Mouse (Mus musculus) granulocyte monocyte progenitor cell, adult 5-6 weeks (primary cell): Measurements from ENCODE around the gene Crkl. TPM values are rescaled to one million over a fixed set of nuclear protein-coding genes. Genes with fewer than 3 reads are reported as not detected.
"Not testable (repeated sequence)": the region's sequence is repeated elsewhere in the genome, so short reads cannot be mapped to it uniquely, and the experiment has no call there.

ENCODE experiments used
- ATAC-seq: replicated peaks from 2 replicates; pipeline ENCODE4 v1.8.0; 2016; ENCODE audit warnings: mild to moderate bottlenecking, moderate TSS enrichment, inconsistent platforms; ENCODE audit not compliant: poor library complexity, severe bottlenecking
- total RNA-seq, 2 experiments: library from RNA; stranded (forward) in 1 of 2; stranded (reverse) in 1 of 2; fragments of 200-712, 200-1000 nt in 1 of 2; fragments of >200 nt in 1 of 2; fragmentation: Nextera tagmentation in 1 of 2; gene quantifications; 2 replicates each; pipeline ENCODE4 v1.2.3; 2014 to 2017

The Crkl gene
- total RNA-seq, 2 experiments from 2014 or later, result 20.9 to 30.1 TPM

GRCm38 (mm10) chr16:17478331-17478943 lies 26.6 kb downstream of the Crkl start:
- ATAC-seq, result no peak

GRCm38 (mm10) chr16:17481465-17481864 lies 29.7 kb downstream of the Crkl start:
- ATAC-seq, result no peak

DNA sequence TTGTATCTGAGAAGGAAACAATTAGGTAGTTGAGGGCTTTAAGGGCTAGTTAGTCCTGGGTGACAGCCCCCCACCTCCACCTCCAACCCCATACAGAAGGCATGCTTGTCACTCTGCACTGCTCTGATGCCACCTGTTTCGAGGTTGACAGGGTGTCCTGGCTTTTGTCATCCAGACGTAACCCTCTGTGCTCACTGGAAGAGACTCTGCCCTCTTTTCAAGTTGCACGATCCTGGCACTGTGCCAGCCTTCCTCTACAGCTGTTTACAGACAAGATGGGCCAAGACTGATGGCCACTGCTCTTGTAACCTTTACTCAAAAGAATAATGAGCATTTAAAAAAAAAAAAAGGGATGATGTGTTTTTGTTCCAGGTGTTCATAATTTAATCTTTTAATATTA lies 34.7 kb downstream of the Crkl start:
- no peak for ATAC-seq

DNA sequence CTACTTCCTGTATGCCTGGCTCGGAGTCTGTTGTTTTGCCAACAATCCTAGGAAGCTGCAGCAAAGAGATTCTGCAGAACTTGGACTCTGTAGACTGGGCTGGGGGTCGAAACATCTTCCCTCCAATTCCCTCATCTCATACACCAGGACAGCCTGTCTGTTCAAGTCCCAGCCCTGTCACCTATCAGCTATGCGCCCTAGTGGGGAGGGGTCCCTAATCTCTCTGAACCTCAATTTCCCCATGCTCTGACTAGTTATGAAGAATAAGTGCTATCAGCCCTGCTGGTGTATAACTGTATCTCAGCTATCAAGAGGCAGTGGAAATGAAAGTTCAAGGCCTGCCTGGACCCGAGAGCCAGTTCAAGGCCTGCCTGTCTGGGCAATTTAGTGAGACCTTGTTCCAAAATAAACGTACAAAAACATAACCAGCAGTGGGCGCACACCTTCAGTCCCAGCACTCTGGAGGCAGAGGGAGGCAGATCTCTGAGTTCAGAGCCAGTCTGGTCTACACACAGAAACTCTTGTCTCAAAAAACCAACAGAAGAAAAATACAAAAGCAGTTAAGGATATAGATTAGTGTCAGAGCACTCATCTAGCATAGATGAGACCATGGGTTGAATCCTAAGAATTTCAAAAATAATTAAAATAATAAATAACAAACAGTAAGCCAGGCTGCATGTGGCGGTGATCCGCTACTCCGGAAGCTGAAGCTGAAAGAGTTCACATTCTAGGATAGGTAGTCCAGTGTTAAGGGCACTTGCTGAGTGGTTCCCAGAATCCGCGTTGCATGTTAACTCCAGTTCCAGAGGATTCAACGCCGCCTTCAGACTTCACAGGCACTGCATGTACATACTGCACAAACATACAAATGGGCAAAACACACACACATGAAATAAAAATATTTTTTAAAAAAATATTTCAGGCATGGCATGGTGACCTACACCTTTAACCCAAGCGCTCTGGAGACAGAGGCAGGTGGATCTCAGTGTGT lies 37.0 kb downstream of the Crkl start:
- no peak for ATAC-seq

- ATAC-seq, result peak; percentile 31
Observed at GRCm38 (mm10) chr16:17489469-17490111, 37.8 kb downstream of the Crkl start, which contains the start of gene Aifm3. Gene Aifm3, plus strand, starts transcription at chr16:17489611.

- ATAC-seq, result no peak
Observed at GRCm38 (mm10) chr16:17491154-17491553, 39.4 kb downstream of the Crkl start.

DNA sequence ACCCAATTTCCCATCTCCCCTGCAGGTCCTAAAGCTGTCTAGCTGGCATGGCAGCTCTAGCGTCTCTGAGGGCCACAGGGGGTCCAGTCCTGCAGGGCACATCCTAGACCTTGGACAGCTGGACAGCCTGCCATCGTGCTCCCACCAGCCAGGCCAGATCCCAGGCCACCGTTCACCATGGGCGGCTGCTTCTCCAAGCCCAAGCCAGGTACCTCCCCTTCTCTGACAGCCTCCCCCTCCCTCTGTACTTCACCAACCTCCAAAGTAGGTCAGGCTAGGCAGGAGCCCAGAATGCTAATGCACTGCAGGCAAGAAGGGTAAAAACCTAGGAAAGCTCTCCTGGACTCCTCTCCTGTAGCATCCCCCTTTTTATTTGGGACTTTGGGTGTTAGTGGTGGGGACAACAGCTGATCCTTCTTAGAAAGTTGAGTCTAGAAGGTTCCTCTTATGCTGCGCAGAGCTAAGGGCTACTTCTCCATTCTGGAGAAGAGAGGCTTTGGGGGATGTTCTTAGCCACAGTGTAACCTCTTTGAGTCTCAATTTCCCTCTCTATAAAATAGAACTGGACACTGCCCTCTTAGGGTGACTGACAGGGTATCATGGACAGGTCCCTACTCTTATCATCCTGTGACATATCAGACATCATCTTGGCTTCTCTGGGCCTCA lies 40.2 kb downstream of the Crkl start:
- peak; percentile 74 for ATAC-seq

DNA sequence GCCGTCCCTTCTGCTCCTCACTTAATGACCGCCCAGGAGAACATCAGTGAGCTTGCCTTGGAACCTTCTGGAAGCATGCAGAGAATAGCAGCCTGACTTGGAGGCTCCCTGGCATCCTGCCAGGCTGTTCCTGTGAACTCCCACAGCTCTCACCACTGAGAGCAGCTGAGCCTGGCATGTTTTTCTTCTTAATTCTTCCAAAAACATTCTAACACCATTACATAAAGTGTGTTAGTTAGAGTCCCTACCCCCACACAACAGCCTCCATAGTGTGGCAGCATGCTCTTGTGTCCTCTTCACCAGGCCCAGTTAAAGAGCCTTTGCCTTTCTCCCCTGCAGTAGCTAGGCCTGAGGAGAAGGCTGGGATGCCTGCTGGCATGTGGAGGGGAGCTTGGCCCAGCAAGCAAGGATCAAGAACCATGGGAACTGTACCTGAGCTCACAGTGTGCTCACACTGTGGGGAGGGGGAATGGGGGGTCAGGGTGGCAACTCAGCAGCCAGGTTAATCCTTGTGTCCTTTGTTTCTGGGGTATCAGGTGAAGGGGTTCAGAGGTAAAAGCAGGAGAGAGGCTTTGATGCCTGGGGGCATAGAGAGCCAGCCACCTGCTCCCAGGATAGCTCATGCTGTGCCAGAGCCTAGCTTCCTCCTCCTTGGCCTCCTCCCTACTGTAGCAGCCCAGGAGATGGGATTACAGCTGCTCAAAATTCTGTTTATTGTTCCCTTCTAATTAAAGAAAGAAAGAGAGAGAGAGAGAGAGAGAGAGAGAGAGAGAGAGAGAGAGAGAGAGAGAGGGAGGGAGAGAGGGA lies 44.9 kb downstream of the Crkl start:
- no peak for ATAC-seq

- ATAC-seq, result no peak
Observed at GRCm38 (mm10) chr16:17499249-17499883, 47.6 kb downstream of the Crkl start.

- no peak for ATAC-seq
Observed at GRCm38 (mm10) chr16:17502681-17503080, 50.9 kb downstream of the Crkl start.

DNA sequence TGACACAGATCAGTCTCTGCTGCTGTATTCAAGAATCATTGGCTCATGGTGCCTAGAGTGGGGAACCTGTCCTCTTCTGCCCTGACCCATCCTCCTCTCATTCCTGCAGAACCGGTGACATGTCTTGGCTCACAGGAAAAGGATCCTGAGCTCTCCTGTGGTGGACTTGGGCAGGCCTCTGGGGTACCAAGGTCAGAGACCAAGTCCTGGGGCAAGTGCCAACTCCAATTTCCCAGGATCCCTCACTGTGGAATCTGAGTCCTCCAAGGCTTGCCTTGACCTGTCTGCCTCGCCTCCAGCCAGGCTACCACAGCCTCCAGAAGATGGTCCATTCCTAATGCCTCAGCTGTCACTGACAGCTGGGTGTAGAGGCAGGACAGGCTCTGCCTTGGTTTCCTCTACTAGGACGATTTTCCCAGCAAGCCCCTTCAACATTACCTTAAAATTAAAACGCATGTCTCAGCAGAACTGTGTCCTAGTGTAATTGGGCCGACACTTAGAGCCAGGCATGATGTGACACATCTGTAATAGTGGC lies 55.3 kb downstream of the Crkl start:
- no peak for ATAC-seq

GRCm38 (mm10) chr16:17508031-17508430 lies 56.2 kb downstream of the Crkl start:
- not testable (repeated sequence) for ATAC-seq

GRCm38 (mm10) chr16:17508546-17509239 lies 56.9 kb downstream of the Crkl start, which contains the start of gene Lztr1:
Gene Lztr1, plus strand, starts transcription at chr16:17508688.
- peak; percentile 93 for ATAC-seq

GRCm38 (mm10) chr16:17509240-17509597 lies 57.4 kb downstream of the Crkl start:
- ATAC-seq, result no peak

GRCm38 (mm10) chr16:17510143-17510542 lies 58.4 kb downstream of the Crkl start:
- no peak for ATAC-seq

DNA sequence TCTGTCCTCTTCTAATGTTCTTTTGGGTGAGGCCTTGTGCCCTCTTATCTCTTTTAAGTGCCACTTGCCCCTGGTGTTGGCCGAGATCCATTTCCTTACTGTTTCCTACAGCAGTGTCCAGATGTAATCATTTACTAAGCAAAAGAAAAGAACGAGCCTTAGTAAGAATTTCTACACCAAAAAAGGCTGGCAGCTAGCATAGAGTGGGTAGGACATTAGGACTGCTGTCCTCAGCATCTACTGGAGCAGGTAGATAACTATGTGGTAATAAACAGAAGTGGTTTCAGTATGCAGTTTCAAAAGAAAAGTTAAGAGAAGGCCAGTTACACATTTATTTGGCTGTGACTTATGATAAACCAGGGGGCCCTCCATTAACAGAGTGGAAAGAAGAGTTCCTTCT lies 58.9 kb downstream of the Crkl start:
- ATAC-seq, result no peak

DNA sequence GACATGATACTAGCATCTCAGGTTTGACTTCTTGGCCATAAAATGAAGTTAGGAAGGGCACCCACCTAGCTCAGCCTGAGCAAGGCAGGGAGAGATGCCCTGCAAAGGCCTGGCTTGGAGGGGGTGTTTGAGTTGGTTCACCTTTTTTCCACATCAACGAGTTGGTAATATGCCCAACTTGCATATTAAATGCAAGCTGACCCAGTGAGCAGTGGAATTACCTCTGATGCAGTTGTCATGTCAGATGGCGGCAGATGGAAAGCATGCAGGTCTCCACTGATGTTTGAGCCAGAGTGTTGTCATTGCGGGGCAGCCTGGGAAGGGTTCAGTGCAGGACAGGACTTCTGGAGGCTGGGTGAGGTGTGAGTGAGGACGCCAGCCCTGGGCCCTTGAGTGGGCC lies 59.6 kb downstream of the Crkl start:
- no peak for ATAC-seq

DNA sequence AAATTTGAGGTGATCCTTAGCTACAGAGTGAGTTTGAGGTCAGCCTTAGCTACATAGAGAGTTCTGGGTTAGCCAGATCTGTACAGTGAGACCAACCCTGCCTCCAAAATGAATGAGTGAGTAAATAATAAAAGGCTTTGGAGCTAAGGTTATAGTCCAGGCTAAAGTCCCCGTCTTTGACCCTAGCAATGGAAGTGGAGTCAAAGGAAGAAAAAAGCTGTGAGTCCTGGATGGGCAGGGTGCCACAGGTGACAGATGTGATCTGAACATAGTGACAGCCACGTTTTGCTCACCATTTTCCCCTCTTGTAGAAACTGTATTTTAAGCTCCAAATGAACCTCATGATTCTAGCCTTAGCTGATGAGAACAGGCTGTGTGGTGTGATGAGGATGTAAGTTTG lies 67.1 kb downstream of the Crkl start:
- no peak for ATAC-seq
